Mouse (Mus musculus) embryonic facial prominence, embryonic 13.5 days (tissue): ENCODE measurements at regions not wholly inside any gene's neighbourhood (a gene's known extent, or its start where the extent isn't known, plus 50 kb on each side); places are given as distances from the start of the nearest gene placed in this dataset.

Source experiments
- ATAC-seq: fragments of 200-750 bp; cut with Nextera tagmentation; 2 replicates; pipeline ENCODE4 v1.8.0; 2017; ENCODE audit warnings: low read depth; ENCODE audit not compliant: insufficient number of reproducible peaks, insufficient read depth, low FRiP score, low TSS enrichment
- H3K27ac ChIP-seq: fragments of 300-500 bp; sonication (generic); 2 replicates; pipeline ENCODE4 v1.5.1; 2015; ENCODE audit warnings: moderate library complexity, mild to moderate bottlenecking, inconsistent platforms
- H3K27me3 ChIP-seq: fragments of 300-500 bp; sonication (generic); 2 replicates; pipeline ENCODE4 v1.6.1; 2015; ENCODE audit warnings: mild to moderate bottlenecking, inconsistent platforms
- H3K36me3 ChIP-seq: fragments of 300-500 bp; sonication (generic); 2 replicates; pipeline ENCODE4 v1.6.1; 2015; ENCODE audit warnings: mild to moderate bottlenecking, inconsistent platforms
- H3K4me1 ChIP-seq: fragments of 300-500 bp; sonication (generic); 2 replicates; pipeline ENCODE4 v1.6.1; 2015; ENCODE audit warnings: inconsistent platforms
- H3K4me2 ChIP-seq: fragments of 300-500 bp; sonication (generic); 2 replicates; pipeline ENCODE4 v1.6.1; 2015; ENCODE audit warnings: moderate library complexity, mild to moderate bottlenecking, inconsistent platforms
- H3K4me3 ChIP-seq: fragments of 300-500 bp; sonication (generic); 2 replicates; pipeline ENCODE4 v1.5.1; 2015; ENCODE audit warnings: mild to moderate bottlenecking, inconsistent platforms
- H3K9ac ChIP-seq: fragments of 300-500 bp; sonication (generic); 2 replicates; pipeline ENCODE4 v1.6.1; 2015; ENCODE audit warnings: mild to moderate bottlenecking, inconsistent platforms
- H3K9me3 ChIP-seq: fragments of 300-500 bp; sonication (generic); 2 replicates; pipeline ENCODE4 v1.6.1; 2016; ENCODE audit warnings: inconsistent platforms
- WGBS: fragments of 180-500 bp; shearing (Covaris S2); methylation state at CpG from one replicate; pipeline ENCODE4 v1.1.7; 2015; ENCODE audit warnings: mixed read lengths; 5-methylcytosine and 5-hydroxymethylcytosine counted together

- H3K9ac ChIP-seq: no peak overlapping the region
- H3K36me3 ChIP-seq: no peaks in the 10 kb centered on the region
- ATAC-seq: no peak
- no peak overlapping the region for H3K4me2 ChIP-seq
- H3K9me3 ChIP-seq: peaks cover 4% of the 10 kb centered on the region
- H3K27ac ChIP-seq: no peak overlapping the region
- H3K27me3 ChIP-seq: no peaks in the 10 kb centered on the region
- no peak overlapping the region for H3K4me3 ChIP-seq
- peaks cover 4% of the 10 kb centered on the region for H3K4me1 ChIP-seq
- WGBS: 92% methylated on average over 4 of the region's 4 CpGs
Observed at GRCm38 (mm10) chr4:53341181-53341580, 99.0 kb upstream of the Slc44a1 start.

DNA sequence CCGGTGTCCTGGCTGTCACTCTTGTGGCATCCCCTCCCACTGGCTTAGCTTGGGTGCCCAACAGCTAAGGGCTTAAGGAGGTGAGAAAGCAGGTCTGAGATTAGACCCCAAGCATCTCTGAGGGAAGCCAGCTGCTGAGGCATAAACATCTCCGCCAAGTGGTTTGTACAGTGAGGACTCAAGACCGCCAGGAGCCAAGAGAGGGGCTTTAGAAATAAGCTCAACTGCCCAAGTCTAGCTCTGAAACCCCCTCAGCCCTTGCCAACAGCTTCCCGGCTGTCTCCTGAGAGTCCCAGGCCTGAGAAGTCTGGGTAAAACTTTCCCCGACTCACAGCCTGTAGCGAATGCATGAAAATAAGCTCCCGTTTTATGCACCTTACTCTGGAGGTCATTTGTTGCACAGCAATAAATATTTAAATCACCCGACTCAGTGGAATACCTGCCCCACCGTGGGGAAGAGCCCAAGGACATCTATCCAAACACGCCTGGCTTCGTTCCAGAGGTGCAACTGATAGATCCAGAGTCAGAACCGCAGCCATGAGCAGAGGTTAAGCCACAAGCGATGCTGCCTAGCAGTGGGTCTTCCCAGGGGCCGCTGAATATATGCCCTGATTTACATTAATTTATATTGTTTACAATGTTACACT lies 100.1 kb upstream of the Slc44a1 start:
- H3K27me3 ChIP-seq: no peaks in the 10 kb centered on the region
- H3K27ac ChIP-seq: no peak overlapping the region
- H3K9me3 ChIP-seq: peaks cover 4% of the 10 kb centered on the region
- ATAC-seq: no peak
- 84% methylated on average over 13 of the region's 14 CpGs for WGBS
- H3K36me3 ChIP-seq: no peaks in the 10 kb centered on the region
- H3K4me2 ChIP-seq: no peak overlapping the region
- H3K4me1 ChIP-seq: peaks cover 4% of the 10 kb centered on the region
- no peak overlapping the region for H3K9ac ChIP-seq
- H3K4me3 ChIP-seq: no peak overlapping the region

GRCm38 (mm10) chr4:53339125-53340020 lies 100.8 kb upstream of the Slc44a1 start:
- H3K4me2 ChIP-seq: no peak overlapping the region
- peaks cover 4% of the 10 kb centered on the region for H3K4me1 ChIP-seq
- H3K9me3 ChIP-seq: peaks cover 4% of the 10 kb centered on the region
- ATAC-seq: no peak
- H3K36me3 ChIP-seq: no peaks in the 10 kb centered on the region
- no peak overlapping the region for H3K27ac ChIP-seq
- no peaks in the 10 kb centered on the region for H3K27me3 ChIP-seq
- H3K9ac ChIP-seq: no peak overlapping the region
- no peak overlapping the region for H3K4me3 ChIP-seq
- WGBS: 46% methylated on average over 12 of the region's 12 CpGs

- Histone ChIP-seq H3K27ac (no peak overlapping the region), H3K4me2 (no peak overlapping the region), H3K27me3 (no peaks in the 10 kb centered on the region), H3K4me1 (peaks cover 4% of the 10 kb centered on the region), H3K9me3 (peaks cover 4% of the 10 kb centered on the region), H3K4me3 (no peak overlapping the region), H3K9ac (no peak overlapping the region), H3K36me3 (no peaks in the 10 kb centered on the region)
- WGBS: 73% methylated on average over 4 of the region's 4 CpGs
- ATAC-seq: no peak
Observed at GRCm38 (mm10) chr4:53338479-53338878, 101.7 kb upstream of the Slc44a1 start.

DNA sequence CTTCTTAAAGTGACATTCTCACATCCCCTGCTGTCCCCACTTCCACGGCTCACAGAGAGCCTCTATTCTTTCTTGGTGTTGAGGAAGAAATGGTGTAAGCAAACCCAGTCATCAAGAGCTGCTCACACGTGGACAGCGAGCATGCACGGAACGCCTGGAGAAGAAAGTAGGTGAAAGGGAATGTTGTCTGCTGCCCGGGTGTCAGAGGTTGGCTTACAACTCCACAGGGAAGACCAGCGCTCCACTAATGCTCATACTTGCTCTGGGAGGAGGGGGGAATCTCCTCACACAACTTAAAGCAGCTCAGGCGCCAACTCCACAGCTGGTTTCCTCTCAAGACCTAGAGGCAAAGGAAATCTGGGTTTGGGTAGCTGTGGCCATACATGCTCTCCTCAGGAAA lies 102.4 kb upstream of the Slc44a1 start:
- no peak for ATAC-seq
- H3K36me3 ChIP-seq: no peaks in the 10 kb centered on the region
- WGBS: 17% methylated on average over 8 of the region's 8 CpGs
- H3K4me3 ChIP-seq: no peak overlapping the region
- H3K9me3 ChIP-seq: peaks cover 4% of the 10 kb centered on the region
- no peak overlapping the region for H3K4me2 ChIP-seq
- no peak overlapping the region for H3K9ac ChIP-seq
- H3K4me1 ChIP-seq: peaks cover 4% of the 10 kb centered on the region
- H3K27me3 ChIP-seq: no peaks in the 10 kb centered on the region
- H3K27ac ChIP-seq: no peak overlapping the region

- H3K4me1 ChIP-seq: peaks cover 7% of the 10 kb centered on the region; the same call in 1 of the 2 replicates
- H3K4me3 ChIP-seq: no peak overlapping the region
- H3K9ac ChIP-seq: no peak overlapping the region
- WGBS: 61% methylated on average over 7 of the region's 7 CpGs
- H3K36me3 ChIP-seq: no peaks in the 10 kb centered on the region
- no peak for ATAC-seq
- no peak overlapping the region for H3K27ac ChIP-seq
- H3K27me3 ChIP-seq: no peaks in the 10 kb centered on the region
- H3K9me3 ChIP-seq: no peaks in the 10 kb centered on the region
- no peak overlapping the region for H3K4me2 ChIP-seq
Observed at GRCm38 (mm10) chr4:53327382-53328165, 112.6 kb upstream of the Slc44a1 start.

- ATAC-seq: no peak
- H3K36me3 ChIP-seq: no peaks in the 10 kb centered on the region
- no peak overlapping the region; the same call in 1 of the 2 replicates for H3K27ac ChIP-seq
- H3K4me1 ChIP-seq: peaks cover 7% of the 10 kb centered on the region; the same call in 1 of the 2 replicates
- H3K9ac ChIP-seq: no peak overlapping the region
- no peaks in the 10 kb centered on the region for H3K27me3 ChIP-seq
- H3K4me3 ChIP-seq: no peak overlapping the region
- 78% methylated on average over 4 of the region's 4 CpGs for WGBS
- H3K9me3 ChIP-seq: no peaks in the 10 kb centered on the region
- H3K4me2 ChIP-seq: no peak overlapping the region
Observed at GRCm38 (mm10) chr4:53323838-53324237, 116.4 kb upstream of the Slc44a1 start.

GRCm38 (mm10) chr4:53323195-53323594 lies 117.0 kb upstream of the Slc44a1 start:
- Histone ChIP-seq H3K4me1 (peaks cover 7% of the 10 kb centered on the region; the same call in 1 of the 2 replicates), H3K27ac (no peak overlapping the region), H3K9ac (no peak overlapping the region), H3K4me2 (no peak overlapping the region), H3K36me3 (no peaks in the 10 kb centered on the region), H3K4me3 (no peak overlapping the region), H3K9me3 (no peaks in the 10 kb centered on the region), H3K27me3 (no peaks in the 10 kb centered on the region)
- ATAC-seq: no peak
- WGBS: 41% methylated on average over 3 of the region's 3 CpGs

DNA sequence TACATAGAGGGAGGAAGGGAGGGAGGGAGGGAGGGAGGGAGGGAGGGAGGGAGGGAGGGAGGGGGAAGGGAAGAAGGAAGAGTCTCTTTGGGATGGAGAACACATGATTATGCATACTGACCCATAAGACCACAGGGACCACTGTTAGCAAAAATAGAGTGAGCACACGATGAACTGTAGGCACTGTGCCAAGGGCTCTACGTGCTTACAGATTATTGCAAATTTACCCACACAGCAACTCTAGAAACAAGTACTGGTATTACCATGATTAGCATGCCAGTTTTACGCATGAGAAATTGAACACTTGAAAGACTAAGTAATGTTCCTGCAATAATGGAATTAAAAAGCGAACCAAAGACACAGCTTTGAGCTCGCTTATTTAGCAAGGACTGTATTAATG lies 117.7 kb upstream of the Slc44a1 start:
- Histone ChIP-seq H3K4me2 (no peak overlapping the region), H3K4me1 (peaks cover 8% of the 10 kb centered on the region), H3K9ac (no peak overlapping the region), H3K27ac (no peak overlapping the region), H3K4me3 (no peak overlapping the region), H3K36me3 (no peaks in the 10 kb centered on the region), H3K27me3 (no peaks in the 10 kb centered on the region), H3K9me3 (no peaks in the 10 kb centered on the region)
- 59% methylated on average over 5 of the region's 5 CpGs for WGBS
- ATAC-seq: no peak

GRCm38 (mm10) chr4:53320735-53321449 lies 119.3 kb upstream of the Slc44a1 start:
- no peak for ATAC-seq
- H3K36me3 ChIP-seq: no peaks in the 10 kb centered on the region
- H3K9me3 ChIP-seq: no peaks in the 10 kb centered on the region
- H3K9ac ChIP-seq: no peak overlapping the region
- H3K4me3 ChIP-seq: no peak overlapping the region
- no peak overlapping the region for H3K4me2 ChIP-seq
- H3K27me3 ChIP-seq: no peaks in the 10 kb centered on the region
- no peak overlapping the region for H3K27ac ChIP-seq
- 78% methylated on average over 6 of the region's 6 CpGs for WGBS
- peaks cover 24% of the 10 kb centered on the region for H3K4me1 ChIP-seq

GRCm38 (mm10) chr4:53319051-53319450 lies 121.2 kb upstream of the Slc44a1 start:
- no peaks in the 10 kb centered on the region for H3K36me3 ChIP-seq
- 82% methylated on average over 4 of the region's 4 CpGs for WGBS
- no peak for ATAC-seq
- H3K9ac ChIP-seq: no peak overlapping the region
- H3K27me3 ChIP-seq: no peaks in the 10 kb centered on the region
- no peaks in the 10 kb centered on the region for H3K9me3 ChIP-seq
- H3K27ac ChIP-seq: no peak overlapping the region
- peaks cover 28% of the 10 kb centered on the region for H3K4me1 ChIP-seq
- no peak overlapping the region for H3K4me2 ChIP-seq
- no peak overlapping the region for H3K4me3 ChIP-seq
